Mouse (Mus musculus) lung, embryonic 15.5 days (tissue): Measurements from ENCODE around the gene Kif2a. TPM values are rescaled to one million over a fixed set of nuclear protein-coding genes. Genes with fewer than 3 reads are reported as not detected.
"Not testable (repeated sequence)": the region's sequence is repeated elsewhere in the genome, so short reads cannot be mapped to it uniquely, and the experiment has no call there.

ENCODE experiments used
- ATAC-seq: fragments of 200-750 bp; cut with Nextera tagmentation; 2 replicates; pipeline ENCODE4 v1.8.0; 2017; ENCODE audit warnings: moderate number of reproducible peaks, borderline replicate concordance; ENCODE audit not compliant: low FRiP score, low TSS enrichment; ENCODE audit errors: extremely low read depth
- H3K27ac ChIP-seq: fragments of 300-500 bp; sonication (generic); 2 replicates; pipeline ENCODE4 v1.5.1; 2015; ENCODE audit warnings: moderate library complexity, mild to moderate bottlenecking, inconsistent platforms
- H3K27me3 ChIP-seq: fragments of 300-500 bp; sonication (generic); 2 replicates; pipeline ENCODE4 v1.6.1; 2015; ENCODE audit warnings: inconsistent platforms
- H3K36me3 ChIP-seq: fragments of 300-500 bp; sonication (generic); 2 replicates; pipeline ENCODE4 v1.6.1; 2015; ENCODE audit warnings: inconsistent platforms
- H3K4me1 ChIP-seq: fragments of 300-500 bp; sonication (generic); 2 replicates; pipeline ENCODE4 v1.6.1; 2015; ENCODE audit warnings: inconsistent platforms
- H3K4me2 ChIP-seq: fragments of 300-500 bp; sonication (generic); 2 replicates; pipeline ENCODE4 v1.6.1; 2015; ENCODE audit warnings: inconsistent platforms, mild to moderate bottlenecking, moderate library complexity
- H3K4me3 ChIP-seq: fragments of 300-500 bp; sonication (generic); 2 replicates; pipeline ENCODE4 v1.5.1; 2015; ENCODE audit warnings: mild to moderate bottlenecking, inconsistent platforms
- H3K9ac ChIP-seq: fragments of 300-500 bp; sonication (generic); 2 replicates; pipeline ENCODE4 v1.6.1; 2015; ENCODE audit warnings: inconsistent platforms
- H3K9me3 ChIP-seq: fragments of 300-500 bp; sonication (generic); 2 replicates; pipeline ENCODE4 v1.6.1; 2016; ENCODE audit warnings: inconsistent platforms
- WGBS: fragments of 180-500 bp; shearing (Covaris S2); methylation state at CpG from one replicate; pipeline ENCODE4 v1.1.7; 2015; 5-methylcytosine and 5-hydroxymethylcytosine counted together
- polyA plus RNA-seq: library from polyadenylated mRNA; unstranded; fragments of >200 nt; fragmentation: Nextera tagmentation; extraction: Ambion mirVana; gene quantifications from 2 replicates; pipeline ENCODE4 v1.2.1, GENCODE M21; 2015

The Kif2a gene
- polyA plus RNA-seq, 1 experiment from 2014 or later, result 23.3 TPM

GRCm38 (mm10) chr13:107013926-107014325 lies 8.0 kb downstream of the Kif2a start:
- Histone ChIP-seq H3K4me2 (no peak overlapping the region), H3K9ac (no peak overlapping the region), H3K27me3 (no peaks in the 10 kb centered on the region), H3K4me1 (peaks cover 16% of the 10 kb centered on the region; the same call in 1 of the 2 replicates), H3K27ac (no peak overlapping the region), H3K36me3 (no peaks in the 10 kb centered on the region), H3K9me3 (no peaks in the 10 kb centered on the region), H3K4me3 (no peak overlapping the region)
- no peak for ATAC-seq
- WGBS, result 55% methylated on average over 2 of the region's 2 CpGs

- Histone ChIP-seq H3K27ac (no peak overlapping the region), H3K4me1 (peaks cover 12% of the 10 kb centered on the region; the same call in 1 of the 2 replicates), H3K4me3 (no peak overlapping the region), H3K36me3 (no peaks in the 10 kb centered on the region), H3K27me3 (no peaks in the 10 kb centered on the region), H3K4me2 (no peak overlapping the region), H3K9ac (no peak overlapping the region), H3K9me3 (no peaks in the 10 kb centered on the region)
- WGBS, result 80% methylated on average over 2 of the region's 2 CpGs
- no peak for ATAC-seq
These were observed 10.3 kb downstream of the Kif2a start for GRCm38 (mm10) chr13:107011618-107012017.

- 69% methylated on average over 4 of the region's 4 CpGs for WGBS
- Histone ChIP-seq H3K27ac (no peak overlapping the region), H3K4me2 (no peak overlapping the region), H3K4me1 (no peaks in the 10 kb centered on the region), H3K4me3 (no peak overlapping the region), H3K9me3 (no peaks in the 10 kb centered on the region), H3K9ac (no peak overlapping the region), H3K36me3 (no peaks in the 10 kb centered on the region), H3K27me3 (no peaks in the 10 kb centered on the region)
- no peak for ATAC-seq
These were observed 13.8 kb downstream of the Kif2a start for GRCm38 (mm10) chr13:107008174-107008573.

- no peak for ATAC-seq
- no peak overlapping the region for H3K9ac ChIP-seq
- no peaks in the 10 kb centered on the region for H3K36me3 ChIP-seq
- H3K27me3 ChIP-seq, result no peaks in the 10 kb centered on the region
- H3K4me3 ChIP-seq, result no peak overlapping the region
- no peaks in the 10 kb centered on the region for H3K9me3 ChIP-seq
- 76% methylated on average over 2 of the region's 2 CpGs for WGBS
- no peak overlapping the region for H3K27ac ChIP-seq
- 0 out of 2 replicates have a peak, but pooled peaks cover 3% of the 10 kb centered on the region for H3K4me1 ChIP-seq
- H3K4me2 ChIP-seq, result no peak overlapping the region
These were observed 18.7 kb downstream of the Kif2a start for GRCm38 (mm10) chr13:107003211-107003610.

- Histone ChIP-seq H3K4me3 (no peak overlapping the region), H3K9me3 (no peaks in the 10 kb centered on the region), H3K9ac (no peak overlapping the region), H3K4me1 (0 out of 2 replicates have a peak, but pooled peaks cover 3% of the 10 kb centered on the region), H3K4me2 (no peak overlapping the region), H3K27me3 (no peaks in the 10 kb centered on the region), H3K36me3 (no peaks in the 10 kb centered on the region), H3K27ac (no peak overlapping the region)
- 58% methylated on average over 5 of the region's 5 CpGs for WGBS
- ATAC-seq, result no peak
These were observed 23.3 kb downstream of the Kif2a start for GRCm38 (mm10) chr13:106998671-106999070.

GRCm38 (mm10) chr13:106998026-106998425 lies 23.9 kb downstream of the Kif2a start:
- no peak for ATAC-seq
- H3K27ac ChIP-seq, result no peak overlapping the region
- no peaks in the 10 kb centered on the region for H3K36me3 ChIP-seq
- H3K4me3 ChIP-seq, result no peak overlapping the region
- H3K9ac ChIP-seq, result no peak overlapping the region
- H3K27me3 ChIP-seq, result no peaks in the 10 kb centered on the region
- no peaks in the 10 kb centered on the region for H3K9me3 ChIP-seq
- H3K4me1 ChIP-seq, result 0 out of 2 replicates have a peak, but pooled peaks cover 3% of the 10 kb centered on the region
- H3K4me2 ChIP-seq, result no peak overlapping the region
- 93% methylated on average over 2 of the region's 2 CpGs for WGBS

- not testable (repeated sequence) for H3K4me2 ChIP-seq
- 91% methylated on average over 4 of the region's 4 CpGs for WGBS
These were observed 24.4 kb downstream of the Kif2a start for GRCm38 (mm10) chr13:106997557-106997956.

GRCm38 (mm10) chr13:106996891-106997290 lies 25.0 kb downstream of the Kif2a start:
- H3K9me3 ChIP-seq, result no peaks in the 10 kb centered on the region
- no peak overlapping the region for H3K27ac ChIP-seq
- no peak overlapping the region for H3K4me2 ChIP-seq
- H3K36me3 ChIP-seq, result 0 out of 2 replicates have a peak, but pooled peaks cover 5% of the 10 kb centered on the region
- H3K4me3 ChIP-seq, result no peak overlapping the region
- 0 out of 2 replicates have a peak, but pooled peaks cover 3% of the 10 kb centered on the region for H3K4me1 ChIP-seq
- ATAC-seq, result no peak
- no peak overlapping the region for H3K9ac ChIP-seq
- H3K27me3 ChIP-seq, result no peaks in the 10 kb centered on the region
- 69% methylated on average over 2 of the region's 2 CpGs for WGBS

More at GRCm38 (mm10) chr13:106997557-106997956, 24.4 kb downstream of the Kif2a start:
- H3K9me3 ChIP-seq, H3K27me3 ChIP-seq, H3K27ac ChIP-seq, H3K36me3 ChIP-seq, ATAC-seq, H3K9ac ChIP-seq, H3K4me1 ChIP-seq, H3K4me3 ChIP-seq: not testable (repeated sequence)

- WGBS, result 94% methylated on average over 4 of the region's 4 CpGs
- Histone ChIP-seq H3K36me3 (peaks cover 53% of the 10 kb centered on the region), H3K4me1 (no peaks in the 10 kb centered on the region), H3K9ac (no peak overlapping the region), H3K4me3 (no peak overlapping the region), H3K27me3 (no peaks in the 10 kb centered on the region), H3K4me2 (no peak overlapping the region), H3K27ac (no peak overlapping the region), H3K9me3 (no peaks in the 10 kb centered on the region)
- ATAC-seq, result no peak
These were observed 60.4 kb downstream of the Kif2a start for GRCm38 (mm10) chr13:106961496-106961895.

- 89% methylated on average over 3 of the region's 3 CpGs for WGBS
- Histone ChIP-seq H3K36me3 (peaks cover 61% of the 10 kb centered on the region), H3K4me3 (no peak overlapping the region), H3K9me3 (no peaks in the 10 kb centered on the region), H3K4me2 (no peak overlapping the region), H3K27ac (no peak overlapping the region), H3K4me1 (no peaks in the 10 kb centered on the region), H3K27me3 (no peaks in the 10 kb centered on the region), H3K9ac (no peak overlapping the region)
- no peak for ATAC-seq
These were observed 61.4 kb downstream of the Kif2a start for GRCm38 (mm10) chr13:106960557-106960956.

GRCm38 (mm10) chr13:106958286-106958685 lies 63.6 kb downstream of the Kif2a start:
- Histone ChIP-seq H3K27ac (no peak overlapping the region), H3K27me3 (no peaks in the 10 kb centered on the region), H3K36me3 (peaks cover 68% of the 10 kb centered on the region), H3K4me3 (no peak overlapping the region), H3K4me2 (no peak overlapping the region), H3K4me1 (no peaks in the 10 kb centered on the region), H3K9ac (no peak overlapping the region), H3K9me3 (no peaks in the 10 kb centered on the region)
- 74% methylated on average over 3 of the region's 3 CpGs for WGBS
- no peak for ATAC-seq

GRCm38 (mm10) chr13:106957554-106957953 lies 64.4 kb downstream of the Kif2a start:
- no peak for ATAC-seq
- H3K9me3 ChIP-seq, result no peaks in the 10 kb centered on the region
- WGBS, result 83% methylated on average over 4 of the region's 4 CpGs
- H3K4me2 ChIP-seq, result no peak overlapping the region
- H3K36me3 ChIP-seq, result peaks cover 71% of the 10 kb centered on the region
- no peak overlapping the region for H3K9ac ChIP-seq
- no peak overlapping the region for H3K27ac ChIP-seq
- H3K4me3 ChIP-seq, result no peak overlapping the region
- H3K4me1 ChIP-seq, result no peaks in the 10 kb centered on the region
- H3K27me3 ChIP-seq, result no peaks in the 10 kb centered on the region

GRCm38 (mm10) chr13:106954880-106955279 lies 67.0 kb downstream of the Kif2a start:
- no peaks in the 10 kb centered on the region for H3K4me1 ChIP-seq
- H3K4me3 ChIP-seq, result no peak overlapping the region
- WGBS, result 79% methylated on average over 3 of the region's 3 CpGs
- ATAC-seq, result no peak
- no peak overlapping the region for H3K4me2 ChIP-seq
- no peak overlapping the region for H3K9ac ChIP-seq
- H3K9me3 ChIP-seq, result no peaks in the 10 kb centered on the region
- H3K27me3 ChIP-seq, result no peaks in the 10 kb centered on the region
- H3K27ac ChIP-seq, result no peak overlapping the region
- H3K36me3 ChIP-seq, result peaks cover 75% of the 10 kb centered on the region
